Mouse (Mus musculus): ENCODE data around the gene Gse1.

Gene Gse1

GRCm38 (mm10) chr8:120544155-120544554 is 315.9 kb downstream of the Gse1 start:
- no peak for DNase-seq

GRCm38 (mm10) chr8:120547562-120547961 is 319.3 kb downstream of the Gse1 start:
- DNase-seq, result no peak

- no peak for DNase-seq
Observed at GRCm38 (mm10) chr8:120548313-120548761, 320.1 kb downstream of the Gse1 start.

- no peak for DNase-seq
Observed at GRCm38 (mm10) chr8:120549321-120549921, 321.2 kb downstream of the Gse1 start.

GRCm38 (mm10) chr8:120549922-120550321 is 321.7 kb downstream of the Gse1 start:
- DNase-seq, result no peak

- no peak for DNase-seq
Observed at GRCm38 (mm10) chr8:120550430-120550829, 322.2 kb downstream of the Gse1 start.

- DNase-seq, result no peak
Observed at GRCm38 (mm10) chr8:120550937-120551676, 322.9 kb downstream of the Gse1 start.

- DNase-seq, result no peak
Observed at GRCm38 (mm10) chr8:120551677-120551980, 323.4 kb downstream of the Gse1 start.

- no peak for DNase-seq
Observed at GRCm38 (mm10) chr8:120552509-120552908, 324.3 kb downstream of the Gse1 start.

- DNase-seq, result no peak
Observed at GRCm38 (mm10) chr8:120553441-120554123, 325.3 kb downstream of the Gse1 start.

- DNase-seq, result no peak
Observed at GRCm38 (mm10) chr8:120554466-120555039, 326.3 kb downstream of the Gse1 start.

GRCm38 (mm10) chr8:120556198-120556892 is 328.1 kb downstream of the Gse1 start:
- DNase-seq, result no peak

GRCm38 (mm10) chr8:120557170-120557965 is 329.1 kb downstream of the Gse1 start:
- no peak for DNase-seq

GRCm38 (mm10) chr8:120558162-120558561 is 329.9 kb downstream of the Gse1 start:
- DNase-seq, result no peak

- DNase-seq, result no peak
Observed at GRCm38 (mm10) chr8:120559654-120560053, 331.4 kb downstream of the Gse1 start.

GRCm38 (mm10) chr8:120560535-120560934 is 332.3 kb downstream of the Gse1 start:
- no peak for DNase-seq

- no peak for DNase-seq
Observed at GRCm38 (mm10) chr8:120561539-120562435, 333.5 kb downstream of the Gse1 start.

GRCm38 (mm10) chr8:120562680-120563347 is 334.6 kb downstream of the Gse1 start:
- no peak for DNase-seq

GRCm38 (mm10) chr8:120563348-120563724 is 335.1 kb downstream of the Gse1 start:
- DNase-seq, result no peak

Data from kidney, adult 11 months (tissue).